Mouse (Mus musculus): ENCODE results near the gene Rps29.

GRCm38 (mm10) chr12:69198164-69198535 lies 39.2 kb upstream of the Rps29 start, which contains the start of gene Dnaaf2:
- TF ChIP-seq EP300 (IDR thresholded peaks at IDR 0.05; ENCODE audit: low read depth) = no peak
- no peak for TF ChIP-seq CTCF (IDR thresholded peaks at IDR 0.05; ENCODE audit: low read depth)
